Mouse (Mus musculus): ENCODE data around the gene Pard3b.
"Not testable (repeated sequence)": the region's sequence is repeated elsewhere in the genome, so short reads cannot be mapped to it uniquely, and the experiment has no call there.

Pard3b gene

DNA sequence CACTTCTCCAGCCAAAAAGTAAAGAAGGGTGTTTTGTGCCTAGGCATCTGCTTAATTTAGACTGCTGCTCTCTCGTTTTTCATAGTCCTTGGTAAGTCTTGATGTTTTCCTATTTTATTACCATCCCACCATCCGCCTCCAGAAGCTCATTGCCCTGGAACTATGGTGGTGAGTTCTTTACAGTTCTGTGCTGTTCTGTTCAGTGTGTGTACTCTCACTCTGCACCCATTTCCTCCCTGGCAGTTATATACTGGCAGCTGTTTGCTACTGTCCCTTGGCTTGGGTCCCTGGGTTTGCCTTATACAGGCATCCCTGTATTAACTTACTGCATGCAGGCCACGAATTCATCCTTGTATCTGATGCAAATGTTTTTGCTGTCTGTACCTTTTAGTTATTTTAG is 956.8 kb downstream of the Pard3b start:
- no peak for DNase-seq

DNA sequence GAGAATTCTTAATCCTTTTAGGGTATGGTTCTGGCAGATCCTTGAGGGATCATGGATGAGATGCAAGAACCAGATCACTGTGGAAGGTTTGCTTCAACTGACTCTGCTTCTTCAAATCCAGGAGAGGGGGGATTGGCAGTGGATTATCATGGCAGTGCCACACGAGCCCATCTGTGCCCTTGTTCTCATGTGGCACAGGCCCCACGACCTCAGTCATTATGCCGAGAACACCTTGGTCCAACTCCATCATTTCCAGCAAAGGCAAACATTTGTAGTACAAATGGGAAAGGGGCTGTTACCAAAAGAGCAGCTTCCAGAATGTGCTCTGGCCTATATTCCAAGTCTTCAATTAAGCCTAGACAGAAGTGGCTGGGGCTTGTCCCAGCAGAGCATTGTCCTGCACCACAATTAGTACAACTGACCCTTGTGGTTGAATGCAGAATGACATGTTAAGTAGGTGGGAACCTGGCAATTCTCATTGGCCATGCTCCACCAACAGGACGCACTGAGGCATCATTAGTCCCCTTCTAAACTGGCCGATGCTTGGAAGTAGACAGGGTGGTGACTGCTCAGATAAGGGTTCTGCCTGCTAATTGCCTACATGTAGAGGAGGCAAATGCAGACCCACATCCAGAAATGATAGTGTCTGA is 959.3 kb downstream of the Pard3b start:
- DNase-seq, result no peak

DNA sequence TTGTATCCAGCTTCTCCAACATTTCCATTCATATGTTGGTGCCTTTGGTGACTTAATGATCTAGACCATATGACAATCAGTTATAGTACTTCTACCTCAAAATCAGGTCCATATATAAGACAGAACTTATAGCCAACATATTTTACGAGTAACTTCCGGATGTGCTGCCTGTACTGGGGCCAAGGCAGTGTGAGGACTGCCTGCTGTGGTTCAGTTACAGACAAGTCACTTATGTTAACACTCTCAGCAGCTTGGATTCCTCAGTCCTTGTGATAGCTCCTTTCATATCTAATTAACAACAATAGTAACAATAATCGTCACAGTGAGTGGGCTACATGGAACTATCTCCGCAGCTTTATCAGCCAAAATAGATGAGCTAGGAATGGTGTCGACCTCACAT is 959.9 kb downstream of the Pard3b start:
- DNase-seq, result no peak

GRCm38 (mm10) chr1:62604644-62605043 is 966.0 kb downstream of the Pard3b start:
- DNase-seq, result not testable (repeated sequence)

GRCm38 (mm10) chr1:62618109-62618665 is 979.6 kb downstream of the Pard3b start:
- DNase-seq, result no peak

- no peak for DNase-seq
Measured at GRCm38 (mm10) chr1:62619456-62619855, 980.8 kb downstream of the Pard3b start.

- DNase-seq, result no peak
Measured at GRCm38 (mm10) chr1:62622447-62622846, 983.8 kb downstream of the Pard3b start.

GRCm38 (mm10) chr1:62624166-62624565 is 985.5 kb downstream of the Pard3b start:
- no peak for DNase-seq

- no peak for DNase-seq
Measured at GRCm38 (mm10) chr1:62624836-62625235, 986.2 kb downstream of the Pard3b start.

DNA sequence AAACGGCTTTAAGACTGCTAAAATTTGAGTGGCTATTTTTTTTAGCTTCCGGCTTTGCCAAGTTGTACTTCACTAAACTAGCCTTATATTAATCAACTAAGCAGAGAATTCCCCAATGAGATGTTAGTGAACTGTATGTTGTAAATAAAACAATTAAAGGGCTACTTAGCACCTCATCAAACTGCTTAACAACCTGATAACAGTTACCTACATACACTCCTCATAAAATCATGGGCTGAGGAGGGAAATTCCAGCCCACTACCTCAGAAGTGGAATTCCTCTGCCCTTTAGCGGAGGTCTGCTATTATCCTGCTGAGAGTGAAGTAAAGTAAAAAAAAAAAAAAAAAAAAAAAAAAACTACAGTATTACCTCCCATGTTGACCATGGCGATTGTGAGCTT is 986.7 kb downstream of the Pard3b start:
- no peak for DNase-seq

DNA sequence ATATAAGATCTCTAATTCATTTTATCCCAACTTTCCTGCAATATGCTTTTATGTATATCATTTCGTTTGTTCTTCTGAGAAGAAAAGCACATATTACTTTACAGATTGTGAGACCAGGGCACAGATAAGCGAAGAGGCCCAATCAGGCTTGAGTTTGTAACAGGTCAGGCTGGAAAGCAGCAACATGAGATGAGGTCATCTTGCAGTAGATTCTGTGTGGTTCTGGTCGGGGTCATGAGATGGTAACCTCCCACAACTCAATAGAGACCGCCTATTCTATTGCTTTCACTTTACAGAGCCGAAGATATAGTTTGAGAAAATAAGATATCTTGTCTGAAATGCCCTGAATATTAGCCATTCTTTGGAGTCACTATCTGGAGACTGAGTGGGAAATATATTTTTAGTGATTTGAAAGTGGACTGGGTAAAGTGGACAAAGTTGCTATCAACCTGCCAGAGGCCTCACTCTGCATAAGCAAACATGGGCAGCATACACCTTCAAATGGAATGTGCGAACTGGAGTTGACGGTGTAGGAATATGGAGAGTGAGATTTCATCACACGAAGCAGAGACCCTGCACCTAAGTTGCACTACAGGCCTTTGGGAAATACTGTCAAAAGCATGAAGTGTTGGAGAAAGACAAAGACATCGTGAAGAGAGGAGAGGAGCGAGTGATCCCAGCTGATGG is 987.3 kb downstream of the Pard3b start:
- no peak for DNase-seq

DNA sequence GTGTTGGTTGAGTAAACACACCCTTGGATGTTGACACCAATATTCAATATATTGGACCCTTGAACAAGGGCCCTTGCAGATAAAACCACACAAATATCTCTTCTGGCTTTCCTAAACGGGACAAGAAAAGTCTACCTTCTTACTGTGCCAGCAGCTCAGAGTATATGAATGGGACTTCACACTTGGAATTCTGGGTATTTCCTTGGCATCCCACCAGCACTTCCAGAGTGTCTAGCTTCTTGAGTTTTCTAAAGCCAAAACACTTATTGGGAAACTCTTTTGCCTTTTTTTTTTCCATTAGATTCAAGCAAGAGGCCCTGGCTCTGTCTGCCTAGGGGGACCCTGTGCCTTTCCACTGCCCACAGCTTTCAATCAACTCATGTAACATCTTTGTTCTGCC is 991.3 kb downstream of the Pard3b start:
- no peak for DNase-seq

GRCm38 (mm10) chr1:62631511-62632305 is 993.1 kb downstream of the Pard3b start:
- DNase-seq, result no peak

DNA sequence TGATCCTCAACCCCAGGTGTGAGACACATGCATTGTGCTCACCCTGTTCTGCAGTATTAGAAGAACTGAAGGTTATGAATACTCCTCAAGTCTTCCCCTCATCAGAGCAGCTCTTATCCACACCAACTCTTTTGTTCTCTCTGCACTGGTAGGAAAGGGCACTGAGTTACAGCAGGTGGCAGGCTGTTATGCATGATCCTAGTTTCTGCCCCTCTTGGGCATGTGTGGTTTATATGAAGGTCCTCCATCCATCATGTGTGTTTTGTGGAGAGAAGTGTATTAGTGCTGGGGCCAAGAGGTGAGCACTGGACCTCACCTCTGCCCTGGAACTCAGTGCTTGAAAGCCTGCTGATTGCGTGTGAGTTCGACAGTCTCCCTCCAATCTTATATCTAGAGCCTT is 994.3 kb downstream of the Pard3b start:
- DNase-seq, result no peak

- no peak for DNase-seq
Measured at GRCm38 (mm10) chr1:62635203-62635602, 996.6 kb downstream of the Pard3b start.

DNA sequence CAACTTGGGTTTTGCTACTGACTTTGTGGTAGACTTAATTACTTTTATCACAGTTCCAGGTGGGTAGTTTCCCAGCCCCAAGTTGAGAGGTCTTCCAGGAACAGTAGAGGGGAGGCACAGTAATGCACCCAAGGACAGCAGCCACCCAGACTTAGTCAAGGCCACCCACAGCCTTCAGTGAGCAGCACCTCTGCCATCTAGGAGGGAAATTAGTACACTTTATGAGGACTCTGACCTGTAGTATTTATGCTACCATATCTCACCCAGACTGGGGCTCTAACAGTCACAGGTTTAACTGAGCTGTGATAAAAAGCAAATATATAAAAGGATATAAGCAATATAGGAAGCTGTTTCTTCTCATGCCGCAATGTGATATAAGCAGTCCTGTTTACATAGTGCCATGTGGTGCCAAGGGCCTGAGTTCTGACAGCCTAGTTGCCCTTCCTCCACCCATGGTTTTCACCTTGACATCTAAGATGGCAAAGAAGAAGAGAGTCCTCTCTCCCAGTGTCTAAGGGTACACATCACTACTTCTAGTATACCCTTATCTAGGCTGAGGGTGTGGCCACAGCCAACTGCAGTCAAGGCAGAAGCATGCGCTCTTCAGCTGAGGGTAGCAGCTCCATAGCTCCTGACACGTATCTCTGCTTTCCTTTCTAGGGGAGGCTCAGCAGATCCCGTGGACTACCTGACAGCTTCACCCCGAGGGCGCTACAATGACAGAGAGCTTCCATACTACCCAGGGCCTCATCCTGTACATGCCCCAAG is 998.5 kb downstream of the Pard3b start:
- DNase-seq, result no peak

DNA sequence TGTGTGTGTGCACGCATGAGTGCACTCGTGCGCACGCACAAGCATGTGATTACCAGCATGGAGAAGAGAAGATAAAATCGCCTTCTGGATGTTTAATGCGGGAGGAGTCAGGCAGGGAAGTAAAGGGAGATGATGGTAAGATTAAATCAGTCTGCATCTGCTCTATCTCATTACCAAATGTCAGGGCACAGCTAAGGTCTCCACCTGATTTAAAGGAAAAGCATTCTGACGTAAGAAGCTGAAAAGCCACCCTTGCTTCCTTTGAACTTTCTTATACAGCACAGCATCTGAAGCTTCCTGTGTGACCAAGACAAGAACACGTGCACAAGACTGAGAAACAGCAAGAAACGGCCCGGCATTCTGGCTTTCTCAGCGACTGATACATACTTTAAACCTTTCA is 1000.4 kb downstream of the Pard3b start:
- no peak for DNase-seq

DNA sequence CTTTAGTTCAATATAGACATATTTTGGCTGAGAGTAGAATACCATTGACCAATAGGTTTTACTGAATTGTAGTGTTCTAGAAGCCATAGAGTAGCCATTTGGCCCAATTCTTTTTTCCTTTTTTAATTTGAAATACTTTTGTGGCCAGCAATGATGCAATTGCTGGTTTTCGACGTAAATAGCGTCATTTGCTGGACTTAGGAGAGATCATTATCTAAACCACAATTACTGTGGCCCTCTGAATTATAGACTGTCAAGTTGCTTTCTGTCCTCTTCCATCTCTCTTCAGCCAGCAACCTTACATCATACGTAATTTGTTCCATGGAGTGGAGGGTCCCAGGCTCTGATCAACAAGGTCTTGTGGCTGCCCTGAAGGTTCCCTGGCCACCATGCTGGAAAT is 1000.8 kb downstream of the Pard3b start:
- DNase-seq, result no peak

GRCm38 (mm10) chr1:62644631-62645278 is 1006.1 kb downstream of the Pard3b start:
- DNase-seq, result no peak

- no peak for DNase-seq
Measured at GRCm38 (mm10) chr1:62646812-62647211, 1008.2 kb downstream of the Pard3b start.

- DNase-seq, result no peak
Measured at GRCm38 (mm10) chr1:62648116-62648515, 1009.5 kb downstream of the Pard3b start.

- no peak for DNase-seq
Measured at GRCm38 (mm10) chr1:62648591-62648990, 1010.0 kb downstream of the Pard3b start.
